Mouse (Mus musculus) B cell, adult 67 days (primary cell): Measurements from ENCODE around the gene Slc12a8. TPM values are rescaled to one million over a fixed set of nuclear protein-coding genes. Genes with fewer than 3 reads are reported as not detected.

Experiments
- total RNA-seq, 2 experiments: library from RNA; stranded (reverse); gene quantifications; 4 replicates each; pipeline ENCODE4 v1.2.4; 2023

Slc12a8 gene
- total RNA-seq: not detected

GRCm38 (mm10) chr16:33516807-33517565 is at the start of gene Slc12a8:
Gene Slc12a8, plus strand, starts transcription at chr16:33517328.

GRCm38 (mm10) chr16:33684162-33684702 is 167.1 kb downstream of the Slc12a8 start, which contains the start of gene Heg1:
Gene Heg1, plus strand, starts transcription at chr16:33684370.

Other genes starting within 250 kb of the Slc12a8 start
- gene Zfp148, start 136.5 kb upstream of the Slc12a8 start, total RNA-seq: 10 to 100 TPM; 83.3 to 90.2 TPM
- gene Heg1, start 167.0 kb downstream of the Slc12a8 start, total RNA-seq: 100 to 1,000 TPM; 108 to 109 TPM